Mouse (Mus musculus) kidney, adult 2 months (tissue): Measurements from ENCODE around the gene Npm1.

Source experiments
- CTCF ChIP-seq: fragments of 200-500 bp; conservative IDR thresholded peaks from 2 replicates; pipeline ENCODE4 v1.5.1; 2011; ENCODE audit warnings: low read depth, mild to moderate bottlenecking, control low read depth, low read length, moderate library complexity, mixed read lengths; ENCODE audit not compliant: insufficient read depth, insufficient read length
- POLR2A ChIP-seq: fragments of 200-500 bp; IDR thresholded peaks from one replicate; pipeline ENCODE4 v1.6.1; 2011; ENCODE audit warnings: low read depth, low read length, control low read depth

- TF ChIP-seq POLR2A = no peak
- TF ChIP-seq CTCF = no peak
These were observed 32.1 kb upstream of the Npm1 start for GRCm38 (mm10) chr11:33195061-33195460.
